Mouse (Mus musculus): ENCODE results near the gene Tjp1.
A peak's percentile ranks its signal among the peaks of the same experiment; 100 is the strongest.

DNA sequence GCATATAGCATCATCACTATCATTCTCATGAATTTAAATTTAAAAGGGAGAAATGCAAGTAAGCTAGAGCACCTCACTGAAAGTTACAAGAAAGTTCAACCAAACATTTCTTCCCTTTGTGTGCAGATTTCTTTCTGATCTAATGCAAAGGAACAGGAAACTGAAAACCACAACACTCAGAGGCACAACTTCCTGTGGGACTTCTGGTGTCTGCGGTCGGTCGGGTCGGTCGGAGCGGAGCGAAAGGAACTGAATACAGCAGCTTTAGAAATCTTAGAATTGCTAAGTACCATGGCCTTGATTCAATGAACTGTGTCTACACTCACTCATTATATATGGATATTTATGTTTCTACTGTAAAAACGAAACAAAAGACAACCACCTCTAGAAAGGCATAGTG is 154.2 kb downstream of the Tjp1 start:
- TF ChIP-seq EP300 (IDR thresholded peaks at IDR 0.05) = peak; percentile 83
- no peak for TF ChIP-seq CTCF (IDR thresholded peaks at IDR 0.05)
